Mouse (Mus musculus): ENCODE measurements around the gene Trpm2.

DNA sequence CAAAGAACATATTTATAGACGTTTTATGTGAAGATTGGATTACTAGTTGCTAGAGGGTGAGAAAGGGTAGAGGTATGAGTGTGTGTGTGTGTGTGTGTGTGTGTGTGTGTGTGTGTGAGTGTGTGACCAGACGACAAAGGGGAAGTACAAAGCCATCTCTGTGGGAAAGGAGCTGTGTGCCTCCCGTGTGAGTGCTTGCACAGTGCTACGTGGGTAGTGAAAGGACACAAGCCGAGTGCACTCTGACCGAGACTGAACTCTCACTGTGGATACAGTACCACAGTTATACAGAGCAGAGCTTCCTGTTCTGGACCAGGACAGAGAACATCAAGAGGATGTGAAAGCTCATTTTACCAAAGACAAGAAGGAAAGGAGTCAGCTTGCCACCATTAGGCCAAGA is 6.4 kb downstream of the Trpm2 start:
- TF ChIP-seq MYOG (IDR thresholded peaks at IDR 0.05; ENCODE audit: control insufficient read depth in 1 of 3, insufficient read depth in 1 of 3, insufficient read length in 2 of 3, low read depth in 2 of 3) (no peak), SRF (IDR thresholded peaks at IDR 0.05; ENCODE audit: control insufficient read depth, insufficient read length, low read depth) (no peak), MAX (IDR thresholded peaks at IDR 0.05; ENCODE audit: low read depth) (no peak), REST (IDR thresholded peaks at IDR 0.05; ENCODE audit: insufficient read depth, insufficient read length) (no peak), TCF12 (IDR thresholded peaks at IDR 0.05; ENCODE audit: insufficient read depth, poor library complexity, severe bottlenecking) (no peak), POLR2A (IDR thresholded peaks at IDR 0.05; ENCODE audit: insufficient read length, low read depth) (no peak), USF1 (IDR thresholded peaks at IDR 0.05; ENCODE audit: low read depth) (no peak), CEBPB (IDR thresholded peaks at IDR 0.05; ENCODE audit: insufficient read depth, poor library complexity, severe bottlenecking) (no peak), E2F4 (IDR thresholded peaks at IDR 0.05; ENCODE audit: insufficient read depth) (no peak), POLR2AphosphoS2 (IDR thresholded peaks at IDR 0.05; ENCODE audit: insufficient read length, low read depth) (no peak), MYOD1 (IDR thresholded peaks at IDR 0.05; ENCODE audit: control insufficient read depth in 1 of 3, insufficient read length in 2 of 3, low read depth in 2 of 3) (no peak), TCF3 (IDR thresholded peaks at IDR 0.05; ENCODE audit: insufficient read length, low read depth) (no peak)

All from myocyte (in vitro differentiated cells).